Mouse (Mus musculus): ENCODE measurements around the gene Fam155a. TPM values are rescaled to one million over a fixed set of nuclear protein-coding genes. Genes with fewer than 3 reads are reported as not detected.

Fam155a gene
- polyA plus RNA-seq, 1 experiment = not detected

DNA sequence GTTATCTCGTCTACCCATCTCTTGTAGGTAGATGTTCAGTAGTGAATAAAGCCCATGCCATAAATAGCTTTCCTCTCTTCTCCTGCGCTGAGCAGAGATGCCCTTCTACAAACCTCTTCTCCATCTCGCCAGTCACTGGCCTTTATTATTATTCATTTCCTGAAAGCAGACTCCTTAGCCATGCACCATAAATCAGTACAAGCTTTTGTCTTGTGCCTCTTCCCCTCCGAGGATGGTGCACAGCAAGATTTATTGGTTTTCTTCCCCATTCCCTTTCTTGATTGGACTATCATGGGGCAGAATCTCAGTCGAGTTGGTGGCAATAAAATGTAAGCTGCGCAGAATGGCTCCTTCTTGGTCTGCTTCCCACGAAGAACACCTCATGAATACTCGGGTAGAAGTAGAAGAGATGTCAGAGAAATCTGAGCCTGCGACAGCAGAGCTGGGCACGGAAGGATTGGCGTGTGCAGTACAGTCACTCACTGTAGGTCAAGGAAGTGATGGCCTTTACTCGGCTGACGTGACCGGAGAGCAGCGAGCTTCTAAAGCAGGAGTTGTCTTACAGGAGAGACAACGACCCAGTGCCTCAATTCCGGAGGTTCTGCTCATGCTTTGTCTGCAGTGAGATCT, 590.2 kb downstream of the Fam155a start:
- Histone ChIP-seq H3K4me1 (ENCODE audit: control insufficient read depth) (no peaks in the 10 kb centered on the region), H3K36me3 (ENCODE audit: control insufficient read depth) (no peaks in the 10 kb centered on the region), H3K4me3 (replicated peaks) (no peak overlapping the region), H3K27me3 (ENCODE audit: control insufficient read depth) (no peaks in the 10 kb centered on the region), H3K9me3 (ENCODE audit: control insufficient read depth, low read length) (no peaks in the 10 kb centered on the region)
- TF ChIP-seq GATA1 (IDR thresholded peaks at IDR 0.05; ENCODE audit: low read length) (no peak), TAL1 (IDR thresholded peaks at IDR 0.05; ENCODE audit: low read length) (no peak)

DNA sequence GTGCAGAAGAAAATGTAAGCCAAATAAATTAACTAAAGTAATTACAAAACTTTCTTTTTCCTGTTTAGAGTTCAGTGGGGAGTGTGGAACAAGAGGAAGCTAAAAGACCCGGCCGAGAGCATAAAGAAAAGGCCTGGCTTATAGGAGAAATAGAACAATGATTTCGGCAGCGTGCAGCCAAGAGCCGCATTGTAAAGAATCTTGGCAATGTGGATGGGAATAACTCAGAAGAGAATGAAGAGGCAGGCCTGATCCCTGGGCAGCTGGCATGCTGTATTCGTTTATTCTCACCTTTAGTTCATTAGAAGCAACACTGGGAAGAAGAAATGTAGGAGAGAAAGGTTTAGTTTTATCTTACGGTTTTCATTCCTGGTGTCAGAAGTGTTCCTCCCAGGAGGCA, 594.0 kb downstream of the Fam155a start:
- Histone ChIP-seq H3K4me1 (ENCODE audit: control insufficient read depth) (no peaks in the 10 kb centered on the region), H3K9me3 (ENCODE audit: control insufficient read depth, low read length) (no peaks in the 10 kb centered on the region), H3K4me3 (replicated peaks) (no peak overlapping the region), H3K36me3 (ENCODE audit: control insufficient read depth) (no peaks in the 10 kb centered on the region), H3K27me3 (ENCODE audit: control insufficient read depth) (no peaks in the 10 kb centered on the region)
- no peak for TF ChIP-seq GATA1 (IDR thresholded peaks at IDR 0.05; ENCODE audit: low read length)
- no peak for TF ChIP-seq TAL1 (IDR thresholded peaks at IDR 0.05; ENCODE audit: low read length)

DNA sequence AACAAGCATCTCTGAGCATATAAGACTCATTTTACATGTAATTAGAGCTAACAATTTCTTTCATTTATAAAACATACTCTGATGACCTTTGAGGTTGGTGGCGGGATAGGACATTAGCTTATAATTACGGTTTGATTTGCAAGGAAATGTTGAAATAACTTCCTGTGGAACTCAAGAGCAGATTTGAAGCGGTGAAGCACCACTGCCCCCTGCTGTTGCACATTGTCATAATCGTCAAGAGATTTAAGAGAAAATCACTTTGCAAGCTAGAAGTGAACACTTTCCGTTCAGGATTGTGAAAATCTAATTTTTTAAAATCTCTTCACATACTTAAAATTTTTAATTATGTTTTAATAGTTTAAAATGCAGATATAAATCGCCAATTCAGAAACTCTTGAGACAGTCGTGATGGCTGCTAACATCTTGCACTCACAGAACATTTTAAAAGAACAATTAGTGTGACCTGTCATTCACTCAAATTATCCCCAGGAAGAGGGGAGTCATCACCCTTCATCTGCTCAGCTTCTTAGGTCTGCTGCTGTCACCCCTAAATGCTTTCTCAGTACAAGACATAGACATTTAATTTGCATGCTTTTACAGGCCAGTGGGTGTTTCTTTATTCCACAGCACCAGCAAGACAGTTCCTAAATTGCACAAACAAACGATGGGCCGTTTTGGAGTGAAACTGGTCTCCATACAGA, 595.9 kb downstream of the Fam155a start:
- no peaks in the 10 kb centered on the region for H3K36me3 ChIP-seq (ENCODE audit: control insufficient read depth)
- H3K27me3 ChIP-seq (ENCODE audit: control insufficient read depth) = no peaks in the 10 kb centered on the region
- TF ChIP-seq TAL1 (IDR thresholded peaks at IDR 0.05; ENCODE audit: low read length) = no peak
- no peak for TF ChIP-seq GATA1 (IDR thresholded peaks at IDR 0.05; ENCODE audit: low read length)
- no peak overlapping the region for H3K4me3 ChIP-seq (replicated peaks)
- no peaks in the 10 kb centered on the region for H3K9me3 ChIP-seq (ENCODE audit: control insufficient read depth, low read length)
- H3K4me1 ChIP-seq (ENCODE audit: control insufficient read depth) = no peaks in the 10 kb centered on the region

DNA sequence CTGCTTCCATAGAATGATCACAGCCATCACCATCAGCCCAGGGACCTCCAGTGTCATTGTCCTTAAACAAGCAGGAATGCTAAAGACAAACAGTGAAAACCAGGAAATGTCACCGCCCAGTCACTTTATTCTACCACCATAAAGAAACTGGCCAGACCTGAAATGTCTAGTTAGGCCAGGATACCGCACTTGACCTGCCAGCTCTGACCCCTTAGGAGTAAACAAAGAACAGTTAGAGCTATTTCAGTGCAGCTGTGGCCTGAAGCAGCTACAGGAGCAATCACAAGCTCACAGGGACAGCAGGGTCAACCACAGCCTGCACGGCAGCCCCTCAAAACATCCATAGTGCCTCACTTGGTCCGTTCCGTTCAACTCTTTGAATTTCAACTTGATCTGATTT, 599.1 kb downstream of the Fam155a start:
- H3K36me3 ChIP-seq (ENCODE audit: control insufficient read depth) = no peaks in the 10 kb centered on the region
- TF ChIP-seq GATA1 (IDR thresholded peaks at IDR 0.05; ENCODE audit: low read length) = no peak
- H3K27me3 ChIP-seq (ENCODE audit: control insufficient read depth) = no peaks in the 10 kb centered on the region
- no peaks in the 10 kb centered on the region for H3K4me1 ChIP-seq (ENCODE audit: control insufficient read depth)
- no peaks in the 10 kb centered on the region for H3K9me3 ChIP-seq (ENCODE audit: control insufficient read depth, low read length)
- H3K4me3 ChIP-seq (replicated peaks) = no peak overlapping the region

DNA sequence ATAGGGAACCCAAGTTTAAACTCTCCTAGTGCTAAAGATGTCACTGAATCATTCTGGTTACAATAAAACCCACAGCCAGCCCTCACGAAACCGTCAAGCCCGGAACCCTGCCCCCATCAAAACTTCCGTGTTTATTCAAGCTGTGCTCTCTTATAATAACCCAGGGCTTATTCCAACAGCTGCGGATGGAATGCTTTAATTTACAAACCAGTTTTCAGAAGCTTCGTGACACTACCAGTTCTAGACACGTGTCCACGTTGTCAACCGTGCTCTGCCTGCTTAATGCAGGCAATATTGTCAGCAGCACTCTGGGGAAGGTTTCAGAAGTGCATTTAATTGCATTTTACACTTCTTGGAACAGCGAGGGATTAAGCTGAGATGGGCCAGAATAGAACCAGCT, 603.0 kb downstream of the Fam155a start:
- no peak for TF ChIP-seq TAL1 (IDR thresholded peaks at IDR 0.05; ENCODE audit: low read length)
- H3K36me3 ChIP-seq (ENCODE audit: control insufficient read depth) = no peaks in the 10 kb centered on the region

DNA sequence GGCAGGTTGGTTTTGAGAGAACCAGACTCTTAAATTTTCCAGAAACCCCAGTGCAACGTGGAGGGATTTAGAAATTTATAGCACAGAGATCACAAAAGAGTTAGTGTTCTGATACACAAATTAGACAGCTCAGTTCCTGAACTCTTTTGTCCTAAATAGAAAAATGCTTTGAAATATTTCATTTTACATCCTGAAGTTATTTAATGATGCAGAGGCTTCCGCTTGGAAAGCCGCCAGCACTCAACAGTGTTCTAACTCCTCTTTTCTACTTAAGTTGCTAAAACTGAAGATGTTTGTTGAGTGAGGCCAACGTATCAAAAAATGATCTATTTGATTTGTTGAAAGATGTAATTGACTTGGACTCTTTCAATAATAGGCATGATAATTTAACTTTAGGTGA, 609.4 kb downstream of the Fam155a start:
- Histone ChIP-seq H3K4me3 (replicated peaks) (no peak overlapping the region), H3K27me3 (ENCODE audit: control insufficient read depth) (no peaks in the 10 kb centered on the region), H3K9me3 (ENCODE audit: control insufficient read depth, low read length) (no peaks in the 10 kb centered on the region), H3K4me1 (ENCODE audit: control insufficient read depth) (no peaks in the 10 kb centered on the region), H3K36me3 (ENCODE audit: control insufficient read depth) (no peaks in the 10 kb centered on the region)
- TF ChIP-seq TAL1 (IDR thresholded peaks at IDR 0.05; ENCODE audit: low read length) (no peak), GATA1 (IDR thresholded peaks at IDR 0.05; ENCODE audit: low read length) (no peak)

More for the DNA sequence above, 603.0 kb downstream of the Fam155a start:
- Histone ChIP-seq H3K4me1 (ENCODE audit: control insufficient read depth) (no peaks in the 10 kb centered on the region), H3K4me3 (replicated peaks) (no peak overlapping the region), H3K9me3 (ENCODE audit: control insufficient read depth, low read length) (no peaks in the 10 kb centered on the region), H3K27me3 (ENCODE audit: control insufficient read depth) (no peaks in the 10 kb centered on the region)

- Histone ChIP-seq H3K4me1 (ENCODE audit: control insufficient read depth) (no peaks in the 10 kb centered on the region), H3K9me3 (ENCODE audit: control insufficient read depth, low read length) (no peaks in the 10 kb centered on the region), H3K4me3 (replicated peaks) (no peak overlapping the region), H3K36me3 (ENCODE audit: control insufficient read depth) (no peaks in the 10 kb centered on the region), H3K27me3 (ENCODE audit: control insufficient read depth) (no peaks in the 10 kb centered on the region)
- TF ChIP-seq TAL1 (IDR thresholded peaks at IDR 0.05; ENCODE audit: low read length) (no peak), GATA1 (IDR thresholded peaks at IDR 0.05; ENCODE audit: low read length) (no peak)
Observed at GRCm38 (mm10) chr8:9159322-9159721, 611.6 kb downstream of the Fam155a start.

DNA sequence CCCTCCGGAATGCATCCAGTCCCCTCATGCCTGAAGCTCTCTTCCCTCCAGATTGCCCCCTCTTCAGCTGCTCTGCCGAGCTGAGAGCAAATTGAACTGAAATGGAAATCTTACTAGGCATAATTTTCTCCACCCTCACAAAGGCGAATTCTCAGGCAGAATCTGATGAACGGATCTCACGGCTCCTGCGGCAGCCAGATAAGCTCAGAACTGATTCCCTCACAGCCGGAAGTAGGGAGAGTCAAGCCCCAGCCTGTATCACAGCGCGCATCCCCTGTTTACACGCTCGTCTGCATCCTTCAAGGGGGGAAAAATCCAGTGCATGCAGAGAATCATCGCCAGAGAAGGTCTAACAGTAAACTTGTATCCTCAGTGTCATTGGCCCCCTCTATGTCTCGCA, 612.3 kb downstream of the Fam155a start:
- Histone ChIP-seq H3K36me3 (ENCODE audit: control insufficient read depth) (no peaks in the 10 kb centered on the region), H3K27me3 (ENCODE audit: control insufficient read depth) (no peaks in the 10 kb centered on the region), H3K4me1 (ENCODE audit: control insufficient read depth) (no peaks in the 10 kb centered on the region), H3K9me3 (ENCODE audit: control insufficient read depth, low read length) (no peaks in the 10 kb centered on the region), H3K4me3 (replicated peaks) (no peak overlapping the region)
- no peak for TF ChIP-seq TAL1 (IDR thresholded peaks at IDR 0.05; ENCODE audit: low read length)

DNA sequence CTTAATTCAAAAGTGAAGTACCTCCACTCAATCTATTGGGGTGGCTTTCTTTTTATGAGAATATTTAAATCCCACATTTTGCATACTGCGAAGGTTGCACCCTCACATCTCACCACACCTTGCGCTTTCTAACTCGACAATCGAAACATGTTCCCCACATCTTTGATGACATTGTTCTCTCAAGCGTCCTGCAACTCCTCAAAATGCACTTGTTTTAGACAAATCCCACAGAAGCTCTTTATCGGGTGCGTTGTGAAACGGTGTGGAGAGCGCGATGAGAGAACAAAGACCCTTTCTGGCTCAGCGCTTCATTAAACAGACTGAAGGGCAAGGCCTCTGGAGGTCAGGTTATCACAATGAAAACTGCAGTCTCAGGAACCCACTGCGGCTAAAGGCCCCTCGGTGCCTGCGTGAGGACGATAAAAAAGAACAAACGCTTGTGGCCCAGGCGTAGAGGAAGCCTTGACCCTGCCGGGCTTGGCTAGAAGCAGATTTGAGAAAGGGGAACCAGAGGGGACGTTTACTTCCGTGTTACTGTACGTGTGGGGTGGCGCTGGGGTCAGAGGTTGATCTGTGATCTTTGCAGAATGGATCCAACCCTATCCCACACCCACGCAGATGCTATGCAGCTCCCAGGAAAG, 613.7 kb downstream of the Fam155a start:
- Histone ChIP-seq H3K4me1 (ENCODE audit: control insufficient read depth) (no peaks in the 10 kb centered on the region), H3K27me3 (ENCODE audit: control insufficient read depth) (no peaks in the 10 kb centered on the region), H3K4me3 (replicated peaks) (no peak overlapping the region), H3K36me3 (ENCODE audit: control insufficient read depth) (no peaks in the 10 kb centered on the region), H3K9me3 (ENCODE audit: control insufficient read depth, low read length) (no peaks in the 10 kb centered on the region)
- no peak for TF ChIP-seq GATA1 (IDR thresholded peaks at IDR 0.05; ENCODE audit: low read length)
- TF ChIP-seq TAL1 (IDR thresholded peaks at IDR 0.05; ENCODE audit: low read length) = no peak

Other genes with a start within 250 kb of the Fam155a start
- not detected in 2 replicates for gene Gm10217, start 93.1 kb upstream of the Fam155a start, polyA plus RNA-seq (2012)
- gene Lig4, start 206.5 kb upstream of the Fam155a start, polyA plus RNA-seq (2012) = 0.01 TPM in 1 of 2 replicates, not detected in the other
- 0.02 TPM in 1 of 2 replicates, not detected in the other for gene Abhd13, start 206.5 kb upstream of the Fam155a start, polyA plus RNA-seq (2012)
- not detected in 2 replicates for gene Tnfsf13b, start 235.3 kb upstream of the Fam155a start, polyA plus RNA-seq (2012)